Mouse (Mus musculus) stomach, postnatal 0 days (tissue): ENCODE results near the gene Hist1h3f.

Experiments used
- CTCF ChIP-seq: IDR thresholded peaks from 2 replicates; pipeline ENCODE4 v1.5.1; 2016; ENCODE audit warnings: antibody characterized with exemption, low read depth, mild to moderate bottlenecking, moderate library complexity
- EP300 ChIP-seq: optimal IDR thresholded peaks from 2 replicates; pipeline ENCODE3; 2016; ENCODE audit warnings: antibody characterized with exemption

GRCm38 (mm10) chr13:23529480-23530165 is 14.2 kb upstream of the Hist1h3f start:
- TF ChIP-seq CTCF: no peak
- no peak for TF ChIP-seq EP300
